Mouse (Mus musculus) gastrocnemius, postnatal 4 days (tissue): ENCODE data around the gene Dusp15. TPM values are rescaled to one million over a fixed set of nuclear protein-coding genes. Genes with fewer than 3 reads are reported as not detected.
A peak's percentile ranks its signal among the peaks of the same experiment; 100 is the strongest.

Source experiments
- DNase-seq, 2 experiments: peaks; one replicate each; pipeline ENCODE4 v3.0.0; 2021 to 2022; ENCODE audit warnings: low spot score in 2 of 2, mixed read lengths in 2 of 2
- long read RNA-seq, 2 experiments: library from polyadenylated mRNA; stranded (forward); transcript quantifications; one replicate each; pipeline ENCODE4 v2.0.0; 2021
- total RNA-seq, 2 experiments: library from RNA; stranded (reverse); gene quantifications; 2 replicates each; pipeline ENCODE4 v1.2.3; 2021

Dusp15 gene
- total RNA-seq, result 1 to 10 TPM; 3.6 to 3.8 TPM
- long read RNA-seq, experiment 1, partial matches to known transcripts, result 0 of 1 reads
- long read RNA-seq, experiment 1, other reads (novel, unspliced or antisense), result 0 of 1 reads
- long read RNA-seq, experiment 2, result 0 reads

DNA sequence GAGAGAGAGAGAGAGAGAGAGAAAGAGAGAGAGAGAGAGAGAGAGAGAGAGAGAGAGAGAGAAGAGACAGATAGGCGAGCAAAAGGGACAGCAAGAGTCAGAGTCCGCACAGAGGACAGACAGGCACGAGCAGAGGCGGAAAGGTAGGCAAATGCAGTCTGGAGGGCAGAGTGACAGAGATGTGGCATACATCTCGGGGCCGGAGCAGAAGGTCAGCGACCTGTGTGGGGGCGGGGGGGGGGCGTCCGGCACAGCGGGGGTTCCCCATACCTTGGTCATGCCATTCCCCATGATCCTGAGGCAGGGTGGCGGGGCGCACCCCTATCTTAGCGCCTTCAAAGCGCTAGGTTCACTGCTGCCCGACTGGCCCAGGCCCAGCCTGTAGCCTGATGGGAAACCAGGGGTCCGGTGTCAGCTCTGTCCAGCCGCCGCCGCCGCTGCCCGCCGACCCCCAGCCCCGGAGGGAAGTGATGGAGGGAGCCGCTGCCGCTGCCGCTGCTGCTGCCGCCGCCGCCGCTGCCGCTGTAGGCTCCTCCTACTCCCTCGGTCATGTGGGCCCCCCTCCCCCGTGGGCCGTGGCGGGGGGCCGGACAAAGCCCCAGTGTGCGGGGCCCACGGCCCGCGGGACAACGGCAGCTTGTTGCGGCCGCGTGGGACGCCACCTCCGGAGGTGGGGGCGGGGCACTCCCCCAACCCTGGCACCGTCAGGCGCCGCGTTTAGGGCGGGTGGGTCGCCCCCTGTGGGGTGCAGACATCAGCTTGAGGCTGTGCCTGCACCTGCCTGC lies at the start of gene Dusp15:
Gene Dusp15 (minus strand): TSS at position 634 of the 785 bp plus-strand sequence.
- DNase-seq, result no peak

DNA sequence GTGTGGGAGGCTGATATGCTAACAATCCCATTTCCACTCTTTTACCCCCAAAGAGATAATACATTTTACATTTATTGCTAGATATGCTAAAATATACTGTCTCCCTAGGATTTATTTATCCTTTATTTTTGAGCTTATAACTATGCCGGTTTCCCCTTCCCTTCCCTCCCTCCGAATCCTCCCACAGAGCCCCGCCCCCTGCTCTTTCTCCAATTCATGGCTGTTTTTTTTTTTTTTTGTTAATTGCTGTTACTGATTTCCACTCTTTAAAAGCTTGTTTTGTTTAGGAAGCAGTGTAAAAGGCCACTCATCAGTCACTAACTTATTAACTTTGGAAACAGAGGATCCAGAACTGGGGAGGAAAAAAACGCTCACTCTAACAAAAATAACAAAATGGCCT lies 45.5 kb upstream of the Dusp15 start:
- DNase-seq, result no peak

- DNase-seq, result no peak
These were observed 40.0 kb upstream of the Dusp15 start for GRCm38 (mm10) chr2:152991529-152991928.

- no peak for DNase-seq
These were observed 34.1 kb upstream of the Dusp15 start for GRCm38 (mm10) chr2:152985582-152985981.

GRCm38 (mm10) chr2:152976991-152977390 lies 25.5 kb upstream of the Dusp15 start:
- no peak for DNase-seq

DNA sequence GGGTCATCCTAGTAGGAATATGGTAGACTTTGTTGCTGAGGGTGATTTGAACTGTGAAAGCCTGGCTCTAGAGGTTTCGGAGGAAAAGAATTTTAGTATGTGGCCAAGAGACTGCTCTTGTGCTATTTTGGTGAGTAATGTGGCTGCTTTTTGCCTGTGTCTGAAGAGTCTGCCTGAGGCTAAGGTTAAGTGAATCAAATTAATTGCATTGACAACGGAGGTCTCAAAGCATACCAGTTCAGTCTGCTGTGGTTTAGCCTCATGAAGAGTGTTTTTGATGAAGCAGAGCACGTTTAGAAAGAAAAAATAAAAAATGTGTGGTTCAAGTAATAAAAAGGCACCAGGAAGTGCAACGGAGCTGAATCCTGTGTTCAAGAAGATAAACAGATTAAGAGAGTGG lies 14.1 kb upstream of the Dusp15 start:
- DNase-seq, result no peak

DNA sequence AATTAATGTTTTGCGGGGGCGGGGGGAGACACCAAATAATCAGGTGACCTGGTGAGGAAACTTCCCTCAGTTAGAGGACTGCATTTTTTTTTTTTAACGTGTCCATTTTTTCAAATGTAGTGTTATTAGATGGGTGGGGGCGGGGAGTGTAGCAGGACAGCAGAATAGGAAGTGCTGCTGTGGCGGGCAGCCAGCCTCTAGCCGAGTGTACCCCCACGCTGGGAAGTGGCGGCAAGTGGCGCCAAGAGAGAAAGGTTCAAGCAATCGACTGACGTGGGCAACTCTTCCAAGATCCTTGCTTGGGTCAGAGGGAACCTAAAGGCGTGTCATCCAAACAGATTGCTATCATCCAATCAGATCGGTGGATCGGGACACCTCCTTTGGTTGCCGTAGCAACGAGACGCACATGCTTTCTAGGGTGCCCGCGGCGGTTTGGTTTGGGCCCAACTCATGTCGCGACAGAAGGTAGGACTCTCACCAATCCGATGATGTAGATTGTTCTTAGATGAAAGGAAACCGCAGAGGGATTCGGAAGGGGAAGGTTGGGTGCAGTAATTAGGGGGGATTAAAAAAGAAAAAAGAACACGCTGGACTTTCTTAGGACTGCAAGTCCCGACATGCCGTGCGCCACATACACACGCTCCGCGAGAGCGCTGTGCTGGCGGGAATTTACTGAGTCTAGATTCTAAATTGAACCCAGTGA lies 10.7 kb upstream of the Dusp15 start, which contains the start of gene Ttll9:
Gene Ttll9 (plus strand): TSS at position 395 of the 703 bp plus-strand sequence.
- peak in 1 of 2 experiments; percentile 67 for DNase-seq

- DNase-seq, result no peak
These were observed 6.6 kb upstream of the Dusp15 start for GRCm38 (mm10) chr2:152958116-152958515.

DNA sequence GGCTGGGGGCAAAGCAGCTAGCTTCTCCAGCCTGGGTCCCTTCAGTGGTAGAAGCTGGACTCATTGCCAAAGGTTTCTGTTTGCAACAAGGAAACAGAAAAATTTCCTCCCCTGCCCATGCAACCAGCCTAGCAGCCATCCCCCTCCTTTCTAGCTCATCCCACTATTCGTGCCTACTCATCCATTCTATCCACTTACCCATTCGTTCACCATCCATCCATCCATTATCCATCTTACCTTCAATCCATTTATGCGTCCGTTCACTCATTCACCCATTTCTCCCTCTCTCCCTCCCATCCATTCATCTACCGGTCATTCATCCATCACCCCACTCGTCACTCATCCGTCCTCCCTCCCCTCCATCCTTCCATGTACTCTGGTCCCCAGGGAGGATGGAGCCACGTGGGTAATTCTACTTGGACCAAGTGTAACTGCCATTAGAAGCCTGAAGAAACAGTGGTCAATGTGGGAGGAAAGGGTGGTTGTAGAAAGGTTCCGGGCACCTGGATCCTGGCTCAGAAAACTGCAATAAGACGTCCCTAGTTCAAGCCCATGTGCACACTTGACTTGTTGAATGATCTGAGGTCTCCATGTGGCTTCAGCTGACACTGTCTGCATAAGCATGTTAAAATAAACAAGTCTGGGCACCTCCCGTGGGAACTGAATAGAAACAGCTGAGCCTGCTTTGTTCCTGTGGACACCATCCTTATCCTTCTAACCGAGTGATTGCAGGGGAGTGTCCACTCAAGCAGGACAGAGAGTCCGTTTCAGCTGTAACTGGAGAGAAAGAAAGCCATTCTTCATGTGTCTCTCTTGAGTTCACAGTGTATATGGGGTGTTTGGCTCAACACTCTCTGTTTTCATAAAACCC lies 587 bp upstream of the Dusp15 start:
- no peak for DNase-seq

DNA sequence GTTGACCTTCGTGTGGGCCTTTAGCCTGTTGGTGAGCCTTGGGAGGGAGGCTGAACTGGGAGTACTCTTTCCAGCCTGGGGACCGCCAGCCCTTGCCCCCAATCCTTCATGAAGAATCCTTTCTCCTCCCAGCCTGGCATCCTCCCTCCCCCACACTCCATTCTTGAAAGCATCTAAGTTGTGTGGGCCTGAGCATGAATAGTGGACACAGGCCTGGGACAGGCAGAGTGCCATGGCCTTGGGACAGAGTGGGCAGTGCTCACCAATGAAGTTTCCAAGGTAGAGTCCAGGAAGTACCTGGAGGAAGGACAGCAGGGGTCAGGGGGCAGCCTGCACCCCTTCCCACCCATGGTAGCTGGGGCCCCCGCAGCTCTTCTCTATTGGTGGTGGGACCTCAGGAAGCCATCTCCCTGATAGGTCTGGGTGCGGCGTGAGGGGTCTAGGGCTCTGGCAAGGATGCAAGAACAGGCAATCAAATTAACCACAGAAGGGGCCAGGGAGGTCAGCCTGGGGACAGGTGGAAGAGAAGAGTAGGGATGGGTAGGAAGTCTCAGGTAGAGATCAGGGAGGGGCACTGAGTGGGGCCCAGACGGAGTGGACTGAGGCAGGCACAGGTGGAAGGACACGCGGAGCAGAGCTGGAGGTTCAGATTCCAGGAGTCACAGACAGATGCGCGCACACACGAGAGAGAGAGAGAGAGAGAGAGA lies 987 bp downstream of the Dusp15 start:
- no peak for DNase-seq

DNA sequence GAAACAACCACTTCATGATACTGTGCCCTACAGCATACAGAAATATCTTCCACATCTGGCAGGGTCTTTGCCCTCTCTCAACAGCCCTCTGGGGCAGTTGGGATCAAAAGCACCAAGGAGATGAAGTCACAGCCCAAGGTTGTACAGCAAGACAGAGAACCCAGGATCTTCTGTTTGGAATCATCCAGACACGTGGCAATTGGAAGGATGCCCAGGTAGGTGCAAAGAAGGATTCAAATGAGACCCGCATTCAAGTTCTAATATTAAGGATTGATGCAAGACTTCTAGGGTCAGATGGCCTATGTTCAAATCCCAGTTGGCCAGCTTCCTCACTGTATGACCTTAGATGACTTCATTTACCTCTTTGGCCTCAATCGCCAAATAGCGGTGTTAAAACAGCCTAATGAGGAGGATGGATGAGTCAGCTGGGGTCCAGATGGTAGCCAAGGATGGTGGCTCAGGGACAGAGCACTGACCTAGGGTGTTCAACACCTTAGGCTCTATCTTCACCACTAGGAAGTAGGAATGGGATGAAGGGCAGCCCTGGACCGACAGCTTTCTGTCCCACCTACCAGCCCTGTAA lies 3.0 kb downstream of the Dusp15 start:
- no peak for DNase-seq

DNA sequence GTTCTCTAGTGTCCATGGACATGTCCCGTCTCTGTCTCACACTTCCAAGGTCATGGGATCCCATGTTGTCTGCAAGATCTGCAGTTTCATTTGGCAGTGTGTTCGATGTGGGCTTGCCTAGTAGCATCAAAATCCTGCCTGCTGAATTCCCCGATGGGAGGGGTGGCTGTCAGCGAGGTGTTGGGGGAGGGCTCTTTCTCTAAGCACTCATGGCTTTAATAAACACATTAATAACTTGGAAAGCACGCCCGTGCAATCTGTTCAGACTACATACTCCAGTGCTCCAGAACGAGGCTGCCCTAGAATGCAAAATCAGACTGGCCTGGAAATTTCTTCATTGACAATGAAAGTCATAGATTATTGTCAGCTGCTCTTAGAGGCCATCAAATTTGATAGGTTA lies 4.4 kb downstream of the Dusp15 start:
- DNase-seq, result no peak

DNA sequence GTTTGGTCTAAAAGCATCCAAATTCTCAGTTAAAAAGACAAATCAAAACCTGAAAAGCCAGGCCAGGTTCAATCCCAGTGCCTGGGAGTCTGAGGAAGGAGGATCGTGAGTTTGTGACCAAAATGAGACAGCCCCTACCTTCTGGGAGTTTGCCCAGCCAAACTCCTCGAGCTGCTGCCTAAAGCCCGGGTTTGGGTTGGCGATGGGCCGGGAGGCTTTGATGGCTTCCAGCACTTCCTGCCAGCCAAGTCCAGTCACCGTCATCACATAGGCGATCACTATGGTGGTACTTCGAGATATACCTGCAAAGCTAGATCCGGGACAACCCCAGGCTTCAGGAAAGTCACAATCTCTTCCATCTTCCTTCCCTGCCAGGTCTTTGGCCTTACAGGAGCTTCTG lies 7.5 kb downstream of the Dusp15 start:
- no peak for DNase-seq

DNA sequence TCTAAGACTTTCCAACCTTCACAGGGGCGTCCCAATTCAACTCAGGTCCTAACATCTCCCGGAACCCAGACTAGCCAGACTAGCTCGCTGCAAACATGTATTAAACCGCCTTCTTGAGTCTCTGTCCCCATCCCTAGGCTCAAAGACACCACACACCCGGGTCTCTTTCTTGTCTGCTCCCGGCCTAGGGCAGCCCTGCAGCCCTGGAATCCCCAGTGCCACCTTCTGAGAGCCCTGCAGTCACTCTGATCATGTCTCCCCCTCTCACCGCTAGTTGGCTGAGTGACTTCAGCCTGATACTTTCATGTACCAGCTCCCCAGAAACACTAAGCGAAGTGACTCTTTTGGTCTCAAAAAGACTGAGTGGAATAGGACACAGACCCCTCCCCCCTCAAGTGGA lies 7.9 kb downstream of the Dusp15 start:
- DNase-seq, result no peak

DNA sequence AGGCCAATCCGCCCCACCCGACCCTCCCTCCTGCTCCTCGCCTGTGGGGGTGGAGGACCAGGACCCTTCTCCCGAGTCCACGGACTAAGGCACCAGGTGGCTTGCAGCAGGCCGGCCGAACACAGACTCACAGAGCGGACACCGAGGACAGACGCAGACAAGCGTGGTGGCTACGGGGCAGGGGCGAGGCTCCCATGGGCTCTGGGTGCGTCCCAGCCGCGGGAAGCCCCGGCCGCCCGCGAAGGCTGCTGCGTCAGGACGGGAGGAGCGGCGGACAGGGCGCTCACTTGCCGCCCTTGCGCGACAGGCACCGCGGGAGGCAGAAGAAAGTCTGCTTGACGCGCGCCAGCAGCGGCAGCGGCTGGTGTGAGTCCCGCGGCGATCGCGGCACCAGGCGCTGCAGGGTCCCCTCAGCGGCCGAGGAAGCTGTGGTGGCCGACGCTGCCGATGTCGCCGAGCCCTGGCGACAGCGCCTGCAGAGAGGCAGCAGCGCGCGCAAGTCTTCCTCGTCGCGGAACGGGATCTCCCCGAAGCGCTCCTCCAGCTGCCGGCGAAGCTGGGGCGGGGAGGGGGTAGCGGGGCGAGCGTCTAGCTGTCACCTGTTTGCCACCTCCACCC lies 8.5 kb downstream of the Dusp15 start:
- no peak for DNase-seq

- DNase-seq, result no peak
These were observed 9.7 kb downstream of the Dusp15 start for GRCm38 (mm10) chr2:152941776-152942175.

DNA sequence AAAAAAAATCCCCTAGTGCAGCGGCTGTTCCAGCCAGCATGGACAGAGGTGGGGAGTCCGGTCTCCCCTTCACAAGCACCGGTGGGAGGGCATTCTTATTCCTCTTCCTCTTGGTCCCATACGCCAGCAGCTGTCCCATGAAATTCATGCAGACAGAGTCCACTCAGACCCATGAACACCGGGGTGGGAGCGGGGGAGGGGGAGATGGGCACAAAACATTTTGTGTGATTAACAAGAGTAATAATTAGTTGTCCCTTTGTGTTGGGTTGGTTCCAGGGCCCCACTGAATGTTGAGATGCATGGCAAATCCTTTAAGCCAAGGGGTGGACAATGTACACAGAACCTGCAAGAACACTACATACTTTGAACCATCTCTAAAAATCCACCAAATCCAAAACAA lies 10.4 kb downstream of the Dusp15 start:
- DNase-seq, result no peak

DNA sequence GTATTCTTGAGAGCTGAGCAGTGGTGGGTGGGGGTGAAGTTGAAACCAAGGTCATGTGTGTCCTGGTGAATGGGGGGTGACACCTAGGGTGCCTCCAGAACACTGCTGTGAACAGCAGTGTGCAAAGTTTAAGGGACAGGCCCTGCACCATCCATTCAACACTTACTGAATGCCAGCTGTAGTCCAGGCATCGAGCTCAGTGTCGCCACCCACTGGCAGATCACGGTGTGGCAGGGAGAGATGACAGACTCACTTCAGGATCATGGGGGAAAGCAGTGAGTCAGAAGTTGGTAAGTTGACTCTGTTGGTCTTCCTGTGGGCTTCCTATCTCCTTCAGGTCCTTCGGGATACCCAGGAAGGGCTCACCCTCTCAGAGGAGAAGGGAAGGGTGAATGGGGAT lies 11.7 kb downstream of the Dusp15 start:
- peak in 1 of 2 experiments; percentile 39 for DNase-seq

DNA sequence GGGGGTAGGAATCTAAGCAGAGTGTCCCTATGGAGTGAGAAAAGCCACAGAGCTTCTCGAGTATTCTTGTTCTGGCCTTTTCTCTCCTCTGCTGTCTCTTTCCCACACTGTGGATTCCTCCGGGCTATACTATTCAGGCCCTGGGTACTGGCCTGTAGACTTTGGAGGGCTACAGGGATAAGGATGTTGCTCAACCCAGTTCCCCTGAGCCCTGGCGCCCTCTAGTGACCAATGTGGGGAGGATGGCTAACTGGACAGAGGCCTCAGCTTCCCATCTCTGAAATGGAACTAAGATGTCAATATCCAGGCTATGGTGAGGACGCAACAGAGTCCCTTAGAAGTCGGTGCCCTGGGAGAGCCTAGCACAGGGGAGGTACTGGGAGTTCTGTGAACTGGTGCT lies 17.9 kb downstream of the Dusp15 start:
- DNase-seq, result peak in 1 of 2 experiments; percentile 66

DNA sequence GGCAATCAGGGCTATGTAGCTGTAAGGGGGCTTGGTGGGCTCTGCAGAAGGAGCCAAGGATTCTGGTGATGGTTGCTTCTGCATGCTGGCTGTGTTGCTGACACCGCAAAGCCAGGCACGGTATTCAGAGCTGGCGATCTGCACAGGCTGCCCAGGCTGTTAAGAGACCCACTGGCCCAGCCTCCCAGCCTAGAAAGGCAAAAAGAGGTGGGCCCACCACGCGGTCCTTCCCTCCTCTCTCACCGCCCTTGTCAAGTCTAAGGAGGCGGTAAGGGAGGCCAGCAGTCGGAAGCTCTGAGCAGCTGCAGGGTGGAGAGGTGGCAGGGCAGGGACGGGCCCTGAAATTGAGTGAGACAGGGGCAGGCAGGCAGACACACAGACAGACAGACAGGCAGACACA lies 18.4 kb downstream of the Dusp15 start, which contains the start of gene Foxs1:
Gene Foxs1 (minus strand): TSS at position 161 of the 400 bp plus-strand sequence.
- no peak for DNase-seq
